Mouse (Mus musculus) left cerebral cortex, postnatal 4 days (tissue): ENCODE measurements around the gene Btk. TPM values are rescaled to one million over a fixed set of nuclear protein-coding genes. Genes with fewer than 3 reads are reported as not detected.

Source experiments
- DNase-seq: peaks from one replicate; pipeline ENCODE4 v3.0.0-alpha.2; 2022
- intact Hi-C: fragments of 180-260 bp; cut with DNase I; formaldehyde crosslinking; loops from one replicate; pipeline ENCODE4 v1.15.1; 2025
- total RNA-seq, 2 experiments: library from RNA; stranded (reverse); gene quantifications; 2 replicates each; pipeline ENCODE4 v1.2.3; 2021

Btk gene
- total RNA-seq: under 1 TPM; 0.40 to 0.89 TPM

GRCm38 (mm10) chrX:134582888-134583669 is at the start of gene Btk:
Btk (minus strand) TSS chrX:134583570.
- intact Hi-C loops: no loop called here
- no peak for DNase-seq

- DNase-seq: no peak
- intact Hi-C loops: no loop called here
These were observed 49.3 kb upstream of the Btk start for GRCm38 (mm10) chrX:134632710-134633109.

DNA sequence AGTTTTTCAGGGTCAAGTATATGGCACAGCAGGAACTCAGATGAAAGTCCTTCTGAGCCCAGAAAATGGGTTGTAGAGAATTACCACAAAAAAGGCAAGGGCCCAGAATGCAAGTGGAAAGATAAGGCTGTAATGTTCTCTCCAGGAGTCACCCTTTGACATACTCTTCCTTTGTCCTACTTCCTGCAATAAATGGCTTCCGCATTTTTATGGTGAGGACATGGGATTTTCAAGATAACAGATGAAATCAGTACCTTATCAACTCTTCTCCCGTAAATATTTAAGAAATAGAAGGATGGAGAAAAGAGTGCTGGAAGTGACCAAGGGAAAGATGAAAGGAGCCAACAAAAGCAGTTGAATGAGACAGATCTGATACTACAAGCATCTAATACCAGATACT is 44.8 kb upstream of the Btk start:
- intact Hi-C loops: no loop called here
- no peak for DNase-seq

- intact Hi-C loops: no loop called here
- no peak for DNase-seq
These were observed 40.0 kb upstream of the Btk start for GRCm38 (mm10) chrX:134623350-134623749.

DNA sequence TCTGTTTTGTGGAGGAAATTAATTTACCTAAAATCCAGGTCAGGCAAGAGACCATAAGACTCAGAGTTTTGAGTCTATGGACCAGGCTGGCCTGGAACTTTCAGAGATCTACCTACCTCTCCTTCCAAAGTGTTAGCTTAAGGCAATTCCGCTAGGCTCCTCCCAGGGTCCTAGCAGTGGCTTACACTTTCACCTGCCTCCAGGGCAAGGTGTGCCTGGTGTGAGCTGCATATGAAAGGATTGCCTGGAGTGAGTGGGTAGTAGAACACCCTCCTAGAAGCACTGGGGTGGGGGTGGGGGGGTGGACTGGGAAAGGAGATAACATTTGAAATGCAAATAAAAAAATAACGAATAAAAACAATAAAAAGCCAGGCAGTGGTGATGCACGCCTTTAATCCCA is 38.3 kb upstream of the Btk start:
- DNase-seq: no peak
- intact Hi-C loops: no loop called here

DNA sequence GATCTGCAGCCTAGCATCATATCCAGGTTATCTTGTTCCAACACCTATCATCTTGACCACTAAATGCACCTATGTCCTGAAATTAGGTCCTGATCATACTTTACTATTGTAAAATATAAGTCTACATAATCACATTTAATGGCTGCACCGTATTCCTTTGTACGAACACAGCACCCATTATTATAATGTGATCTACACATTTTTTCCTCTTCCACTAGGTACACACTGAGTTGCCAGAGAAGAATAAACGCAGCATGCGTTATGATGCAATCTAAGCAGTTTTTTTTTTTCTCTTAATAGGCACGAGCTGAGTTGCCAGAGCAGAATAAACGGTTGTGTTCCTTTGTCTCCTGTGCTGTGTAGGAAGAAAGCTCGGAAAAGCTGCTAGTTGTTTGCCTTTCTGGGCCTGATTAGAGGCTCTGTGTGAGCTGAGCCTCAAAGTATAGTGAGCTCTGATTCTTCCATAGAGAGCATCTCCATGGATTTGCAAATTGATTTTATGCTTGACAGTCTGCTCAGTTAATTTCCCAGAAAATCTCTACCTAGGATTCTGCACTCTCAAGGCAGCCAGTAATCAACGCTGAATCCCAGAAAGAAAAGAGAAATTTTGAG is 37.0 kb upstream of the Btk start:
- intact Hi-C loops: no loop called here
- no peak for DNase-seq

DNA sequence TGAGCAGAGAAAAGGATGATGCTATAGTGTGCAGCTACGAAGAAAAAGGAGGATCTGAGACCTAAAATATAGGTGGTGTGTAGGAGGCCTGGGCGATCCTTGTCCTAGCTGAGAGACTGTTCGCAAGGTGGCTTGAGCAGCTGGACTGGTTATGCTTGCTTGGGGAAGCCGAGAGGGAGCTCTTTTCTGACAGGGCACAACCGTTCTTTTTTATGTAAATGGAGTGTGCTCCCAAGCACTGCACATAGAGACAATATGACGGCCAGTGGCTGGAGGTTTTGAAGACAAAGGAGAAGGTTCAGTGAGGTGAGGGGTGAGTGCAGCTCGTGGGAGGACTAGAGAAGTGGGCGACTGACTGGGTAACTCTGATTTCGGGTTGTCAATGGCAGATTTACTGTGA is 36.3 kb upstream of the Btk start:
- DNase-seq: no peak
- intact Hi-C loops: no loop called here

- no peak for DNase-seq
- intact Hi-C loops: loop anchor here (5.0 kb wide), 1 partner anchor 73 kb away; the partner anchor contains the start of gene Armcx4
These were observed 30.9 kb upstream of the Btk start for GRCm38 (mm10) chrX:134614306-134614705.

GRCm38 (mm10) chrX:134612285-134612959 is 29.1 kb upstream of the Btk start:
- peak; percentile 68 for DNase-seq
- intact Hi-C loops: loop anchor here (5.0 kb wide), 1 partner anchor 75 kb away; the partner anchor contains the start of gene Armcx4

- no peak for DNase-seq
- intact Hi-C loops: loop anchor here (5.0 kb wide), 1 partner anchor 76 kb away; the partner anchor contains the start of gene Armcx4
These were observed 27.6 kb upstream of the Btk start for GRCm38 (mm10) chrX:134610984-134611383.

DNA sequence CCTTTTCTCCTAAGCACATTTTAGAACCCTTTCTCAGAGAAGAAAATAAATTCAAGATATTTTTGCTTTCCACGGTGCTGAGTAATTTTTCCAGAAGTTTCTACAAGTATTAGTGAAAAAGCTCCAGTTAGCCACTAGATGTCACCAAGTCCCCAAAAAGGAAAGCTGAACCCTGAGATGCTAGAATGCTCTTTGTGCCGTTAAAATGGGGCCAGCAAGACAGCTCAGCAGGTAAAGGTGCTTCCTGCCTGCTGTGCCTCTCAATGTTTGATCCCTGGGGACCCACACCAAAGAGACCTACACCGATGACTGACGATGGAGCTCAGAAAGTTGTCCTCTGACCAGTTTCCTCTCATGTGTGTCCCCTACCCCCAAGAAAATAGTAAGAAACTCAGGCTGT is 26.1 kb upstream of the Btk start:
- no peak for DNase-seq
- intact Hi-C loops: loop anchor here (5.0 kb wide), 1 partner anchor 303 kb away; no protein-coding TSS in a partner anchor

GRCm38 (mm10) chrX:134601380-134602120 is 18.2 kb upstream of the Btk start:
- intact Hi-C loops: no loop called here
- peak; percentile 65 for DNase-seq

- peak; percentile 89 for DNase-seq
- intact Hi-C loops: no loop called here
These were observed 17.4 kb upstream of the Btk start, which contains the start of the genes Gla and Hnrnph2 for GRCm38 (mm10) chrX:134600659-134601379. Gla (minus strand) TSS chrX:134601125. Hnrnph2 (plus strand) TSS chrX:134601179.

DNA sequence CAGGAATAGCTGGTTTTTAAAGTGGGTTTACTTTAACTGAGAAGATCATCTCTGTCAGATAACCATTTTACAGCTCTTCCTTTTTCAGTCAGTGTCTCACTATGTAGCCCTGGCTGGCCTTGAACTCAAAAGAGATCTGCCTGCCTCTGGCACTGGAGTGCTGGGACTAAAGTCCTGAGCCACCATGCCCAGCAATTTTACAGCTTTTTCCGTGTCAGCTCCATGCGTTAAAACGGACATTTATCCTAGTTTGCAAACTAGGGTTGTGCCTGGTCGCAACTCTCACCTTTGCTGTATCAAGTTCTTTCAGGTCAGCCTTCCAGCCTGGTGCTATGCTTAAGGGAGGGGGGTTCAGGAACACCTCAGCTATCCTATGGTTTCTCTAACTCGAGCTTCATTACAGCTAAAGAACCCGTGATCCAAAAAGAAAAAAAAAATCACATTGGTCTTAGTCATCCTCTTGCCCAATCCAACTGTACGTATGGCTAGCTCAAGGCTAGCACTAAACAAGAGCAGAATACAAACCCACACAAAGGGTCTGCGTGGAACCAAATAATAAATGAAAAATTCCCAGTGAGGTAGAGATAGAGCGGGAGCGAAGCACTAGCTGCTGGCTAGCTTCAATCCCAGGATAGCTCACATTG is 16.7 kb upstream of the Btk start:
- intact Hi-C loops: no loop called here
- DNase-seq: no peak

GRCm38 (mm10) chrX:134589836-134590235 is 6.5 kb upstream of the Btk start:
- intact Hi-C loops: no loop called here
- DNase-seq: no peak

GRCm38 (mm10) chrX:134588997-134589396 is 5.6 kb upstream of the Btk start:
- DNase-seq: no peak
- intact Hi-C loops: no loop called here

- intact Hi-C loops: no loop called here
- DNase-seq: no peak
These were observed 4.9 kb upstream of the Btk start for GRCm38 (mm10) chrX:134588261-134588660.

DNA sequence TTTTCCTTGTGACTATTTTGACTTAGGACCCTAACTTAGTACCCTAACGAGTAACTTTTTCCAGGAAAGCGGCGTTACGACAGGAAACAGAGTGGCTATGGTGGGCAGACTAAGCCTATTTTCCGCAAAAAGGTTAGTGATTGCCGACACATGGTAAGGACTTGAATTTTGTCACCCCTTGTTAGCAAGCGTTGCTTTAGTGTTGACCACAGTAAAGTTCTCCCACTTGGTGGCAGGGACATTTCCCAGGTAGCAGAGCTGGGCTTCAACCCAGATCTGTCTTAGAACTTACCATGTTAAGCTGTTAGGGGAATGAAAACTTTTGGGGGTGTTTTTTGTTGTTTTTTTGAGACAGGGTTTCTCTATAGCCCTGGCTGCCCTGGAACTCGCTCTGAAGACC is 3.1 kb upstream of the Btk start:
- no peak for DNase-seq
- intact Hi-C loops: no loop called here
